Mouse (Mus musculus) limb, embryonic 13.5 days (tissue): ENCODE measurements at regions not wholly inside any gene's neighbourhood (a gene's known extent, or its start where the extent isn't known, plus 50 kb on each side); places are given as distances from the start of the nearest gene placed in this dataset.

Experiments used
- ATAC-seq: fragments of 200-750 bp; cut with Nextera tagmentation; 2 replicates; pipeline ENCODE4 v1.8.0; 2017; ENCODE audit warnings: low read depth, moderate number of reproducible peaks, moderate TSS enrichment; ENCODE audit not compliant: low FRiP score
- H3K27ac ChIP-seq: fragments of 300-500 bp; sonication (generic); 2 replicates; pipeline ENCODE4 v1.5.1; 2015; ENCODE audit warnings: inconsistent platforms, mild to moderate bottlenecking, moderate library complexity
- H3K27me3 ChIP-seq: fragments of 300-500 bp; sonication (generic); 2 replicates; pipeline ENCODE4 v1.6.1; 2015; ENCODE audit warnings: mild to moderate bottlenecking, inconsistent platforms
- H3K36me3 ChIP-seq: fragments of 300-500 bp; sonication (generic); 2 replicates; pipeline ENCODE4 v1.6.1; 2015; ENCODE audit warnings: inconsistent platforms, mild to moderate bottlenecking, moderate library complexity
- H3K4me1 ChIP-seq: fragments of 300-500 bp; sonication (generic); 2 replicates; pipeline ENCODE4 v1.6.1; 2015; ENCODE audit warnings: inconsistent platforms
- H3K4me2 ChIP-seq: fragments of 300-500 bp; sonication (generic); replicated peaks from 2 replicates; pipeline ENCODE4 v1.6.1; 2015; ENCODE audit warnings: inconsistent platforms, mild to moderate bottlenecking, moderate library complexity
- H3K4me3 ChIP-seq: fragments of 300-500 bp; sonication (generic); 2 replicates; pipeline ENCODE4 v1.5.1; 2015; ENCODE audit warnings: moderate library complexity, mild to moderate bottlenecking, inconsistent platforms
- H3K9ac ChIP-seq: fragments of 300-500 bp; sonication (generic); 2 replicates; pipeline ENCODE4 v1.6.1; 2015; ENCODE audit warnings: mild to moderate bottlenecking, inconsistent platforms
- H3K9me3 ChIP-seq: fragments of 300-500 bp; sonication (generic); 2 replicates; pipeline ENCODE4 v1.6.1; 2016; ENCODE audit warnings: inconsistent platforms
- WGBS: fragments of 180-500 bp; shearing (Covaris S2); methylation state at CpG from one replicate; pipeline ENCODE4 v1.1.7; 2015; 5-methylcytosine and 5-hydroxymethylcytosine counted together

GRCm38 (mm10) chr7:136341599-136342210 is 552.7 kb upstream of the Mgmt start:
- H3K4me3 ChIP-seq = no peak overlapping the region
- peak overlapping the region; percentile 95 for H3K27ac ChIP-seq
- peaks cover 43% of the 10 kb centered on the region for H3K4me1 ChIP-seq
- no peaks in the 10 kb centered on the region for H3K9me3 ChIP-seq
- H3K4me2 ChIP-seq = peak overlapping the region; percentile 54
- H3K36me3 ChIP-seq = no peaks in the 10 kb centered on the region
- 0 out of 2 replicates have a peak, but pooled peaks have one; percentile 41 for ATAC-seq
- 12% methylated on average over 16 of the region's 16 CpGs for WGBS
- peaks cover 4% of the 10 kb centered on the region; the same call in 1 of the 2 replicates for H3K27me3 ChIP-seq
- peak overlapping the region; percentile 43; the same call in 1 of the 2 replicates for H3K9ac ChIP-seq

DNA sequence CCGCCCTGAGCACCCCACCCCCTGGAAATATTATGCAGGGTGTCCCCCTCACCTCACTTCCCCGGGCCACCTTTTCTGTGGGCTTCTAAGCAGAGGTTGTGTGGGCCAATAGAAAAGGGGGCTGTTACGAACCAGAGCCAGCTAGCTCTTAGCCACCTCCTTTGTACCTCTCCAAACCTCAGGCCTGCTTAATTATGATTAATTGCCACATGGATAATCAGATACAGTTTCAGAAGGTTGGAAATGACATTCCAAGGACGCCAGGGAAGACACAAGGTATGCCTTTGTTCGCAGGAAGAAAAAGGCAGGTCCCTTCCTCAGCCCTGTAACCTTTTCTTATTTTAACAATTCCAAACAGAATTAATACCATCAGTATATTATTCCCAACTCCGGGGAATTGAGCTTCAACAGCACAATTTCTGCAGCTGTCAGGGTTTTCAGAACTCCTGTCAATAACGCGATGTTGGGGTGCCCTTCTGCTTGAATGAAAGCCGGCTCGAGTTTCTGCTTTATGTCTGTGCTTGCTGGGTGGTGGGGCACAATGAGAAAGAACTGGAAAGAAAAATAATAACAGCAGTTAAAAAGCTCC is 552.1 kb upstream of the Mgmt start:
- Histone ChIP-seq H3K9me3 (no peaks in the 10 kb centered on the region), H3K9ac (peak overlapping the region; percentile 43; the same call in 1 of the 2 replicates), H3K4me1 (peaks cover 43% of the 10 kb centered on the region), H3K4me3 (0 out of 2 replicates have a peak overlapping the region, but pooled peaks have one; percentile 2), H3K4me2 (peak overlapping the region; percentile 54), H3K36me3 (no peaks in the 10 kb centered on the region), H3K27ac (peak overlapping the region; percentile 95), H3K27me3 (peaks cover 4% of the 10 kb centered on the region; the same call in 1 of the 2 replicates)
- ATAC-seq = peak; percentile 68
- WGBS = 10% methylated on average over 10 of the region's 10 CpGs

DNA sequence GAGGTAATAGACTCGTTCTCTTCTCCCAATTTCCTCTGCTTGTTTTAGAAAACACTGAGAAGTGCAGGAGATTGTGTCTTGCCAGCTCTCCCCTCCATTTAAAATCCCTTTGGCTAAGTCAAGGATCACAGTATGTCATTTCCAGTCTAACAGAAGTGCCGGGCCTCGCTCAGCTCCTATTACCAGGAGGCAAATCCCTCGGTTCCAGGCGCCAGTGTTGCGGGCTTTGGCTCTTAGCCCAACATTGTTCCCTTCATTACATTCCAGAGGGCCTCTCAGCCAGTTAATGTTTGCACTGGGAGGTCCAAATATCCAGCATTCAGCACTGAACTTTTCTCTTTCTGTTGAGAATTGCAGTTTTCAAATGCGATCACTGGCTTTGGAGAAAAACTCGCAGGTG is 551.6 kb upstream of the Mgmt start:
- ATAC-seq = peak; percentile 86
- peaks cover 4% of the 10 kb centered on the region; the same call in 1 of the 2 replicates for H3K27me3 ChIP-seq
- H3K4me1 ChIP-seq = peaks cover 43% of the 10 kb centered on the region
- peak overlapping the region; percentile 95 for H3K27ac ChIP-seq
- no peak overlapping the region for H3K9ac ChIP-seq
- WGBS = 3% methylated on average over 8 of the region's 8 CpGs
- no peaks in the 10 kb centered on the region for H3K36me3 ChIP-seq
- 0 out of 2 replicates have a peak overlapping the region, but pooled peaks have one; percentile 2 for H3K4me3 ChIP-seq
- H3K9me3 ChIP-seq = no peaks in the 10 kb centered on the region
- peak overlapping the region; percentile 54 for H3K4me2 ChIP-seq

GRCm38 (mm10) chr7:136343494-136343893 is 550.9 kb upstream of the Mgmt start:
- Histone ChIP-seq H3K4me2 (peak overlapping the region; percentile 21), H3K9me3 (no peaks in the 10 kb centered on the region), H3K9ac (no peak overlapping the region), H3K27ac (peak overlapping the region; percentile 95), H3K27me3 (peaks cover 4% of the 10 kb centered on the region; the same call in 1 of the 2 replicates), H3K36me3 (no peaks in the 10 kb centered on the region), H3K4me3 (no peak overlapping the region), H3K4me1 (peaks cover 49% of the 10 kb centered on the region)
- 26% methylated on average over 4 of the region's 4 CpGs for WGBS
- no peak for ATAC-seq

GRCm38 (mm10) chr7:136345051-136345450 is 549.4 kb upstream of the Mgmt start:
- peaks cover 53% of the 10 kb centered on the region for H3K4me1 ChIP-seq
- no peaks in the 10 kb centered on the region for H3K36me3 ChIP-seq
- no peak overlapping the region for H3K27ac ChIP-seq
- no peaks in the 10 kb centered on the region for H3K9me3 ChIP-seq
- ATAC-seq = no peak
- WGBS = 71% methylated on average over 3 of the region's 3 CpGs
- no peak overlapping the region for H3K4me2 ChIP-seq
- H3K9ac ChIP-seq = no peak overlapping the region
- peaks cover 4% of the 10 kb centered on the region; the same call in 1 of the 2 replicates for H3K27me3 ChIP-seq
- no peak overlapping the region for H3K4me3 ChIP-seq

DNA sequence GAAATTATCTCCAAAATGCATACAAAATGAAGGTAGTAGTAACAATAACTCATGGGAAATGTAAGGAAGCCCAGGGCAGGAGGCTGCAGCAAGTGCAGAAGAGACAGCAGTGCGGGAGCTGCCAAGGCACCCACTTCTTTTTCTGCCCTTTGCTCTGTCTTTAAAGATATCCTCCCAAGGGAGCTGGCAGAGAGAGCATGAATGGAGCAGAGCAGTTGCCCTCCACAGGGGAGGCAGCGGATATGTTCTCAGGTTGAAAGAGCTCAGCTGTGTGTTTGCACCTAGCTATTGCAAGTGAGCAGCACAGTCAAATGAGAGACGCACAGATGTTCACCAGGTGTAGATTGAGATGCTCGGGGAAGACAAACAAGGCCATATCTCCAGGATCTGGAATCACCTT is 547.9 kb upstream of the Mgmt start:
- no peak overlapping the region for H3K4me2 ChIP-seq
- H3K36me3 ChIP-seq = no peaks in the 10 kb centered on the region
- peaks cover 4% of the 10 kb centered on the region; the same call in 1 of the 2 replicates for H3K27me3 ChIP-seq
- peaks cover 40% of the 10 kb centered on the region for H3K4me1 ChIP-seq
- no peaks in the 10 kb centered on the region for H3K9me3 ChIP-seq
- no peak overlapping the region for H3K4me3 ChIP-seq
- no peak overlapping the region for H3K9ac ChIP-seq
- WGBS = 65% methylated on average over 4 of the region's 4 CpGs
- H3K27ac ChIP-seq = no peak overlapping the region
- no peak for ATAC-seq

- H3K27me3 ChIP-seq = peaks cover 4% of the 10 kb centered on the region; the same call in 1 of the 2 replicates
- H3K27ac ChIP-seq = no peak overlapping the region
- no peak for ATAC-seq
- H3K9ac ChIP-seq = no peak overlapping the region
- 14% methylated on average over 1 of the region's 1 CpGs for WGBS
- no peak overlapping the region for H3K4me2 ChIP-seq
- no peaks in the 10 kb centered on the region for H3K9me3 ChIP-seq
- no peaks in the 10 kb centered on the region for H3K36me3 ChIP-seq
- H3K4me1 ChIP-seq = peaks cover 23% of the 10 kb centered on the region
- no peak overlapping the region for H3K4me3 ChIP-seq
Observed at GRCm38 (mm10) chr7:136348309-136348708, 546.1 kb upstream of the Mgmt start.

- Histone ChIP-seq H3K4me2 (no peak overlapping the region), H3K9me3 (no peaks in the 10 kb centered on the region), H3K36me3 (no peaks in the 10 kb centered on the region), H3K27me3 (no peaks in the 10 kb centered on the region), H3K27ac (no peak overlapping the region), H3K9ac (no peak overlapping the region), H3K4me3 (no peak overlapping the region), H3K4me1 (peaks cover 13% of the 10 kb centered on the region)
- no peak for ATAC-seq
- 83% methylated on average over 14 of the region's 14 CpGs for WGBS
Observed at GRCm38 (mm10) chr7:136349651-136350050, 544.8 kb upstream of the Mgmt start.

GRCm38 (mm10) chr7:136357011-136357410 is 537.4 kb upstream of the Mgmt start:
- no peaks in the 10 kb centered on the region for H3K9me3 ChIP-seq
- no peaks in the 10 kb centered on the region for H3K27me3 ChIP-seq
- no peak for ATAC-seq
- peaks cover 4% of the 10 kb centered on the region; the same call in 1 of the 2 replicates for H3K4me1 ChIP-seq
- no peak overlapping the region for H3K4me2 ChIP-seq
- WGBS = 44% methylated on average over 7 of the region's 7 CpGs
- H3K9ac ChIP-seq = no peak overlapping the region
- H3K4me3 ChIP-seq = no peak overlapping the region
- no peaks in the 10 kb centered on the region for H3K36me3 ChIP-seq
- H3K27ac ChIP-seq = no peak overlapping the region

GRCm38 (mm10) chr7:136365318-136366211 is 528.8 kb upstream of the Mgmt start:
- 56% methylated on average over 7 of the region's 7 CpGs for WGBS
- Histone ChIP-seq H3K27me3 (no peaks in the 10 kb centered on the region), H3K9ac (no peak overlapping the region), H3K9me3 (no peaks in the 10 kb centered on the region), H3K27ac (no peak overlapping the region), H3K36me3 (no peaks in the 10 kb centered on the region), H3K4me1 (peaks cover 6% of the 10 kb centered on the region; the same call in 1 of the 2 replicates), H3K4me2 (no peak overlapping the region), H3K4me3 (no peak overlapping the region)
- peak; percentile 81 for ATAC-seq

DNA sequence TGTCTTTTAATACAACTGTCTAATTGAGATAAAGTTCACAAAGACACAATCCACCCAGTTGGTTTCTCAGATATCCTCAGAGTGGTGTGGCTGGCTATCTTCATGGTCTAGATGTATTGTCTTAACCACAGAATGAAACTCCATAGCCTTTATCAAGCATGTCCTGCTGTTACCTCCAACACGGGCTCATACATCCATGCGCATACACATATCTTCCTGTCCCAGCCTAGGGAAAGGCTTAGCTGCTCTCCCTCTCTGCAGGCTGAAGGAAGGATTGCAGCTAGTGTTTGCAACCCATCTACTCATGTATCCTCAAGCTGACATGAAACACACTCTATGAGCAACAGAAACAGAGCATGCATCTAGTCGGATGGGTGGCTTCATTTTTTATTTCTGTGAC is 517.2 kb upstream of the Mgmt start:
- H3K9ac ChIP-seq = no peak overlapping the region
- 0 out of 2 replicates have a peak overlapping the region, but pooled peaks have one; percentile 0 for H3K4me2 ChIP-seq
- WGBS = 75% methylated on average over 3 of the region's 3 CpGs
- H3K36me3 ChIP-seq = no peaks in the 10 kb centered on the region
- no peak overlapping the region for H3K4me3 ChIP-seq
- H3K9me3 ChIP-seq = no peaks in the 10 kb centered on the region
- peak overlapping the region; percentile 79 for H3K27ac ChIP-seq
- peak; percentile 16; the same call in 1 of the 2 replicates for ATAC-seq
- H3K4me1 ChIP-seq = peaks cover 60% of the 10 kb centered on the region
- peaks cover 9% of the 10 kb centered on the region; the same call in 1 of the 2 replicates for H3K27me3 ChIP-seq
